Mouse (Mus musculus) CD8-positive naive resting alpha-beta T cell, adult 2 months (primary cell): ENCODE measurements around the gene Nckap5.
"Not testable (repeated sequence)": the region's sequence is repeated elsewhere in the genome, so short reads cannot be mapped to it uniquely, and the experiment has no call there.

Source experiments
- DNase-seq, 2 experiments: peaks; one replicate each; pipeline ENCODE4 v3.0.0; 2022; ENCODE audit warnings: low read depth in 2 of 2, low spot score in 2 of 2

Nckap5 gene

GRCm38 (mm10) chr1:126209131-126209530 is 621.5 kb downstream of the Nckap5 start:
- no peak for DNase-seq

GRCm38 (mm10) chr1:126196937-126197336 is 633.7 kb downstream of the Nckap5 start:
- DNase-seq, result no peak

- no peak for DNase-seq
These were observed 640.2 kb downstream of the Nckap5 start for GRCm38 (mm10) chr1:126190353-126190752.

- no peak for DNase-seq
These were observed 646.8 kb downstream of the Nckap5 start for GRCm38 (mm10) chr1:126183751-126184150.

- no peak for DNase-seq
These were observed 662.0 kb downstream of the Nckap5 start for GRCm38 (mm10) chr1:126168579-126168978.

GRCm38 (mm10) chr1:126168131-126168530 is 662.5 kb downstream of the Nckap5 start:
- DNase-seq, result no peak

GRCm38 (mm10) chr1:126167546-126167945 is 663.1 kb downstream of the Nckap5 start:
- DNase-seq, result no peak

- DNase-seq, result no peak
These were observed 671.3 kb downstream of the Nckap5 start for GRCm38 (mm10) chr1:126159287-126159686.

- no peak for DNase-seq
These were observed 674.8 kb downstream of the Nckap5 start for GRCm38 (mm10) chr1:126155816-126156215.

GRCm38 (mm10) chr1:126153516-126154234 is 676.9 kb downstream of the Nckap5 start:
- DNase-seq, result no peak

- DNase-seq, result no peak
These were observed 678.4 kb downstream of the Nckap5 start for GRCm38 (mm10) chr1:126152217-126152616.

- DNase-seq, result no peak
These were observed 680.6 kb downstream of the Nckap5 start for GRCm38 (mm10) chr1:126149966-126150365.

- DNase-seq, result no peak
These were observed 694.9 kb downstream of the Nckap5 start for GRCm38 (mm10) chr1:126135717-126136116.

GRCm38 (mm10) chr1:126132316-126132715 is 698.3 kb downstream of the Nckap5 start:
- DNase-seq, result no peak

- DNase-seq, result no peak
These were observed 701.5 kb downstream of the Nckap5 start for GRCm38 (mm10) chr1:126129129-126129528.

GRCm38 (mm10) chr1:126123111-126123510 is 707.5 kb downstream of the Nckap5 start:
- DNase-seq, result no peak

- DNase-seq, result no peak
These were observed 710.1 kb downstream of the Nckap5 start for GRCm38 (mm10) chr1:126120506-126120905.

GRCm38 (mm10) chr1:126116034-126116433 is 714.6 kb downstream of the Nckap5 start:
- DNase-seq, result no peak

- no peak for DNase-seq
These were observed 724.8 kb downstream of the Nckap5 start for GRCm38 (mm10) chr1:126105673-126106256.

GRCm38 (mm10) chr1:126094346-126094745 is 736.3 kb downstream of the Nckap5 start:
- no peak for DNase-seq

GRCm38 (mm10) chr1:126091979-126092378 is 738.6 kb downstream of the Nckap5 start:
- not testable (repeated sequence) for DNase-seq

GRCm38 (mm10) chr1:126087181-126087580 is 743.4 kb downstream of the Nckap5 start:
- DNase-seq, result no peak

GRCm38 (mm10) chr1:126076312-126076711 is 754.3 kb downstream of the Nckap5 start:
- no peak for DNase-seq
